Mouse (Mus musculus) CD8-positive naive resting alpha-beta T cell, adult 57 days (primary cell): Measurements from ENCODE around the gene Glipr1. TPM values are rescaled to one million over a fixed set of nuclear protein-coding genes. Genes with fewer than 3 reads are reported as not detected.

Experiments used
- total RNA-seq: library from RNA; stranded (reverse); gene quantifications from one replicate; pipeline ENCODE4 v1.2.4, GENCODE M21; 2023

Glipr1 gene
- 51.4 TPM for total RNA-seq

DNA sequence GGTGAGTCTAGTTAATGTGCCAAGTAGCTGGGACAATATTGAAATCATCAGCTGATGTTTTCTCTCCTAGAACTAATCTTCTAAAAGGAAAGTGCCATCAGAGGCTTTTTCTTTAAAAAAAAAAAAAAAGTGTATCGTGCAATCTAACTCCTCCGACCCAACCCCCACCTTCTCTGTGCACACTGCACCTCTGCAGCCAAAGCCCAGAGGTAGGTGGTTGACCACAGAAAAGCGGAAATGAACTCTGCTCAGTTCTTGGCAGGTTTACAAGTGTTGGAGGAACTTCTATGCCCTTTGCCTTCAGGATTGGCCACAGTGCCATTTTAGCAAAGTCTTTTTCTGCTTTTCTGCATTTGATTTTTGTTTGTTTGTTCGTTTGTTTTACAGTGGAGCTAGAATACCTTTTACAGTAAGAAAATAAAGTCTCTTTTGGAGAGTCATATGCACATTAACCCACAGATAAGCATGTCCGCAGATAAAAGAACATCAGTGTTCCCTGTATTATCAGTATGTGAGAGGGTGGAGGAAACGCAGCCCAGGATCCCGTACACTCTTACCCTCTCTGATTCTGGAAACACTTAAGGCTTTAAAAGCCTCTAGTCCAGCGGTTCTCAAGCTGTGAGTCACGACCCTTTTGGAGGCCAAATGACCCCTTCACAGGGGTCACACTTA is at the start of gene Glipr1:
Glipr1 (minus strand) TSS at position 88 of the 672 bp plus-strand sequence.

DNA sequence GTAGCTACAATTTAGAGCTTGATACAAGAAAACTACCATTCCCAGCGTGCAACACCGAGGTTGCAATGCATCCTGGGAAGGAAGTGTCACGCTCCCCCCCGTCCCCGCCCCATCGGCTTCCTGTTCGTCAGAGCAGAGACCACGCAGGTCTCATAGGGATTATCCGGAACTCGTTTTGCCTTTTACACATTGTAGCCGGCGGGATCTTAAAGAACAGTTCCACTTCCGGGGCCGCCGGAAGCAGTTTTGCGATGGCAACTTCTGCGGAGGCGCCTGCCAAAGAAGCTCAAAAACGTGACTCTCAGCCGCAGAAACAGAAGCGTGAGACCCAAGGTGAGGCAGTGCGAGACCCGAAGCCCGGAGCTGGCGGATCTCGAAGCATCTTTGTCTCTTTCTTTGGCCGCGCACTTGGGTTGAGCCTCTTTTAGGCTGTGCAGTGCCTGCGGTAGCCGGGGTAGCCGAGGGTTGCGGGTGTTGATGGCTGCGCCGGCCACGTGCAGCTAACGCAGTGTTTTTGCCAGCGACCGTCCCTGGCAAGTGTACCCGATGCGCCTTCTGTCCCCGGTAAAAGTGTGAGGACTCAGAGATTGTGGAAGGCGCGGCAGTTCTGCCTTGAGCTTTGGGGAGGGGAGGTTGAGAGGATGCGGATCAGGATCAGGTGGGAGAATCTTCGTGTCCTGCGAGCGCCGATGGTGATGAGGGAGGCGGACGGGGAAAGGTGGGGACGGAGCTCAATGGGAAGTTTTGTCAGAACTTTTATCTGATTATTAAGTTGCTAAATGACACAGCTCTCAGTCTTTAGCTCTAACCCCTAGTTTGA is 29.7 kb downstream of the Glipr1 start, which contains the start of gene Krr1:
Krr1 (plus strand) TSS at position 123 of the 820 bp plus-strand sequence.

Other genes starting within 250 kb of the Glipr1 start
- gene Krr1, start 30.0 kb downstream of the Glipr1 start, total RNA-seq, result 50.1 TPM
- gene Glipr1l1, start 57.6 kb upstream of the Glipr1 start, total RNA-seq, result not detected
- gene Glipr1l2, start 80.7 kb upstream of the Glipr1 start, total RNA-seq, result not detected
- not detected for gene Glipr1l3, start 157.7 kb upstream of the Glipr1 start, total RNA-seq
- not detected for gene Caps2, start 161.0 kb upstream of the Glipr1 start, total RNA-seq